Mouse (Mus musculus) urinary bladder, adult 18-20 months (tissue): Measurements from ENCODE around the gene Slc38a3.
A peak's percentile ranks its signal among the peaks of the same experiment; 100 is the strongest.

Experiments
- DNase-seq, 2 experiments: peaks; one replicate each; pipeline ENCODE4 v3.0.0; 2022; ENCODE audit warnings: low spot score in 2 of 2, mixed read lengths in 2 of 2

Gene Slc38a3

DNA sequence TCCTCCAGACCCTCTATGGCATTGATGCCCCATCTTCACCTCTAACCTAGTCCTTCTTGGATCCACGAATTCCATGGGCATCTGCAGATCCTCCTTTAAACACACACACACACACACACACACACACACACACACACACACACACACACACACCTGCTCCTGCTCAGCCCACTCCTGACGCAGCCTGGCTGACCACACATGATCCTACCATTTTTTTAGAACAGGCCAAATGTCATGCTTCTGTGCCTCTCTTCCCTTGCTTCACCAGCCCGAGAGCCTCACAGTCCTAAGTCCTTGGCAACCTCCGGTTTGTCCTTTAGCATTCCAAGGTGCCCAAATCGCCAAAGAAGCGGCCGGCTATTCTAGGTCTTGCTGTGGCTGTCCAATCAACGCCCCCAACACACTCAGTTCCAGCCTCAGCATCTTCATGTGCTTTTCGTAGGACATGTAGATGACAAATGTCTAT is at the start of gene Slc38a3:
Slc38a3 (minus strand) TSS at position 51 of the 466 bp plus-strand sequence.
- no peak for DNase-seq

DNA sequence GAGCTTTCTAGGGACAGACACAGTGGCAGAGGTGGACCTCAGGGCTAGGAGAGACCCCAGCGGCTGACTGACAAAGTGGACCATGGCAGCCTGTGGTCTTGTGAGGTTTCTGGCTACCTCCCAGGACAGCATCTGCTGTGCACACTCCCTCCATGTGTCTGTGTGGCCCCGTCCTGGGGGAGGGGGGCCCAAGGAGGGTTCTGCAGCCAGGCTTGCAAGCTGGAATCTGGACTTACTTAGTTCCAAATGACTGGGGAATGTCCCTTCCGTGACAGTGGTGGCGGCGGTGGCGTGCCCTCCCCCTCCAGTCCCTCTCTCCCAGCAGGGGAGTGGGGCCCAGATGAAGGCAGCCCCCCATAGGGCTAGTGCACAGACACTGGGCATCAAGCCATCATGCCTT is 47.6 kb upstream of the Slc38a3 start:
- DNase-seq, result no peak

DNA sequence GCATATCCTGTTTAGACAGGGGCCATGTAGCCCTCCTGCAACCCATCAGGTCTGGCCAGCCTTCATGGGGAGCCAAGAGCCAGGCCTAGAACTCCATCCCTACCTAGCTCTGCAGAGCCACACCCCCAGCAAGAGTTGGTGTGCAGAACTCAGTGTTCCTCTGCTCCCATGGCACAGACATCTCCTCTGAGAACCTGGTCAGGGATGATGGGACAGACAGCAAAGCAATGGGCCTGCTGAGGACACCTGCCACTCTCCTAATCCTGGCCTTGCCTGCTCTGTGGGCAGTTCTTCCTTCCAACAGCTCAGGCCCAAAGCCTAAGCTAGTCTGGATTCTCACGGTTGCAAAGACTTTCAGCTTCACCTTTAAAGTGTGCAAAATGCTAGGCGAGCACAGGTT is 46.3 kb upstream of the Slc38a3 start:
- DNase-seq, result no peak

DNA sequence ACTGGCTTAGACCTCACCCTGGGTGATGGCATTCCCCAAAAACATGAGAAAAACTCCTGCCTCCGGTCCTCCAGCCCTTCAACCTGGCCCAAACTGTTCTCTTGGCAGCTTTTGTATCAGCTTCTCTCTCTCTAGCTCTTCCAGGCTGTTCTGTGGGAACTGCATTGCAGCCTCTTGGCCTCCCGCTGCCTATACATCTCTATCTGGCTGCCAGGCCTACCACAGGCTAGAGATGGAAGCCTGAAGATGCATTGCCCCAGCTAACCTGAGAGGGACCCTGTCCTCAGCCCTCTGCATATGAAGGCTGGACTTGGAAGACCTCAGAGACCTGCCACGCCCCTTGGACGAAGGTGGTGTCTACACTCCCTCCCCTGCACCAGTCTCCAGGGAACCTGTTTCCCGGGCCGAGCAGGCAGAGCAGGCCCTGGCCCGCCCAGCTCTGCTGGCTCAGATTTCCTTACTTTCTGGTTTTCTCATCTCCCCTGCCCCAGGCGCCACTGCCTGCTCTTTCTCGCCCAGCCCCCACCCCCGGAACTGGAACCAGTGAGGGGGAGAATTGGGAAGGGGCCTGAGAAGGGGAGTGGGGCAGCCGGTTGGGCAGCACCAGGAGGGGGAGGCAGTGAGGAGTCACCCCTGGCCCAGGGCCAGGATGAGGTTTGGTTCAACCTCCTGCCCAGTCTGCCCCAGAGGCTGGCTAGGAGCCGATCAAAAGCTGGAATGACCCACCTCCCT is 45.1 kb upstream of the Slc38a3 start:
- peak; percentile 81 to 85 for DNase-seq

DNA sequence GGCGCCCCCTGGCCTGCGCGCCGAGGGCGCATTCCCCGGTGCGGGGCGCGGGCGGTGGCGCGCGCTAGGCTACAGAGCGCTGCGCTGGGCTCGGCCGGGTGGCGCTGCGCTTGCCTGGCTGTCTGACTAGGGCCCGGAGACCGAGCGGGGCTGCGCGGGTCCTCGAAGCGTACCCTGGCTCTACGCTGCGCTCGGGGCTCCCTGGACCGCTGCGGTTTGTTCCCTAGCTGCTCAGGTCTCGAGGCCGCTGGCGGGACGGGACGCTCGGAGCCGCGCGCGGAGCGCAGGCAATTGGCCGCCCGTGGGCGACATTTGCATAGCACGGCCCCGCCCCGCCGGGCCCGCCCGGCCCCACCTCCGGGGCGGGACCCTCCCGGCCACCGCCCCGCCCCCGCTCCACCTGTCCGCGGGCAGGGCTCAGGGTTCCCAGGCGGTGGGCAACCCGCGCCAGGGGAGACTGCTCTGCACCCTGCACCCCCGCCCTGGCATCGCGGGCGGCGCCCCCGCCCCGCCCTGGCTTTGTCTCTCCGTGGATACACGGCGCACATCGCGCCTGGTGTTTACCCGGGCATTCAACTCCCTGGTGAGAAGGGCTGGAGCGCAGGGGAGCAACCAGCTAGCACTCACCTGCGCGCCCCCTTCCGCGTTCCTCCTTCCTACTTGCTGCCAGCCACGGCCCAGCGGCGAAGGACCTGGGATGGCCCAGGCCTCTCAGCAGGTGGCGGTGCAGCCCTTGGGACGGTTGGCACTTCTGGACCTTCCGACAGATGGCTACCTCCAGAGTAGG is 40.6 kb upstream of the Slc38a3 start, which contains the start of gene Sema3f:
Sema3f (minus strand) TSS at position 779 of the 787 bp plus-strand sequence.
- DNase-seq, result peak; percentile 80 to 87

DNA sequence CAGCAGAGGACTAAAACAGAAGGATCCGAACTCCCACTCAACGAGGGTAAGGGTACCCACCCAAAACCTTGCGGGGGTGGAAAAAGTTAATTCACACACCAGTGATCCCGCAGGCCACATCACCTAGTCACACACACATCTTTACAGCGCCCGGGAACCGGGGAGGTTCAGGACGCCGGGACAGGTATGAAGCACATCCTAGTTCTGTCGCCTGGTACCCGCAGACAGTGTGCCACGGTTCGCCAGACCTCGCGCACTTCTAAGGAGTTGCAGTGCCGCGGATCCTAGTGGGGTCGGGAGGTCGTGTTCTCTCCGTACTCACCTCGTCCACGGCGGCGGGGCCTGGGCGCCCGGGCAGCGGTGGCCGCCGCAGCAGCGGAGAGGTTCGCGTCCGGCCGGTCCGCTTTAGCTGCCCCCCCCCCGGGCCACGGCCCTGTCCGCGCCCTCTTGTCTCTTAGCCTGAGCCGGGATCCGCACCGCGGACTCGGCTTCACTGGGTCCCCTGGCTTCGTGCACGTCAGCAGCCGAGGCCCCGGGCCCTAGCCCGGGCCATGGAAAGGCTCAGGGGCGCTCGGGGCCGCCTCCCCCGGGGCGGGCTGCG is 39.9 kb upstream of the Slc38a3 start:
- peak in 1 of 2 experiments; percentile 63 for DNase-seq

DNA sequence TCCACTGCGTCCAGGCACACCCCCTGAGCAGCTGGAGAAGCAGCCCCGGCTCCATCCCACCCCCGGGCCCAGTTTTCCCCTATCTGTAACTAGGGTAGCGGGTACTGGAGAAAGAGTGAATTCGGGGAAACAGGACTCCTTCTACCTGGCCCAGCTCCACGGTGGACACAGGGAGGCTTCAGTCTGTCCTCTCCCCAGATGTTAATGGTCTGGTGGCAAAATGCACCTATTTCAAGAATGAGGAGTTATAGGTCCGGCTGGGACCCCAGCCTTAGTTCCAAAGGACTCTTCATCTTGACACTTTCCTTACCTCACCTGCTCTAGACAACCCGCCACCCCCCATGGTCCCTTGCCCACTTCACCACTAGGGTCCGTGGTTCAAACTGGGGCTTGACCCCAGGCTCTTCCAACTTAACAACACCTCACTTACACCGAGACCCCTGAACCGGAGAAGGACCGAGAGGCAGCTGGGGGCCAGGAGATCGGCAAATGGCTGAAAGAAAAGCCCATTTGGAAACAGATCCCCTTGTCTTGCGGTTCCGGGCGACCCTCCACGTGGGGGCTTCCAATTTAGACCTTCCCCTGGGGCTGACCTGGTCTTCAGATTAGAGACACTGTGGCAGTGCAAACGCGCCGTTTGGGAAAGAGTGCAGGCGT is 39.2 kb upstream of the Slc38a3 start:
- DNase-seq, result no peak

DNA sequence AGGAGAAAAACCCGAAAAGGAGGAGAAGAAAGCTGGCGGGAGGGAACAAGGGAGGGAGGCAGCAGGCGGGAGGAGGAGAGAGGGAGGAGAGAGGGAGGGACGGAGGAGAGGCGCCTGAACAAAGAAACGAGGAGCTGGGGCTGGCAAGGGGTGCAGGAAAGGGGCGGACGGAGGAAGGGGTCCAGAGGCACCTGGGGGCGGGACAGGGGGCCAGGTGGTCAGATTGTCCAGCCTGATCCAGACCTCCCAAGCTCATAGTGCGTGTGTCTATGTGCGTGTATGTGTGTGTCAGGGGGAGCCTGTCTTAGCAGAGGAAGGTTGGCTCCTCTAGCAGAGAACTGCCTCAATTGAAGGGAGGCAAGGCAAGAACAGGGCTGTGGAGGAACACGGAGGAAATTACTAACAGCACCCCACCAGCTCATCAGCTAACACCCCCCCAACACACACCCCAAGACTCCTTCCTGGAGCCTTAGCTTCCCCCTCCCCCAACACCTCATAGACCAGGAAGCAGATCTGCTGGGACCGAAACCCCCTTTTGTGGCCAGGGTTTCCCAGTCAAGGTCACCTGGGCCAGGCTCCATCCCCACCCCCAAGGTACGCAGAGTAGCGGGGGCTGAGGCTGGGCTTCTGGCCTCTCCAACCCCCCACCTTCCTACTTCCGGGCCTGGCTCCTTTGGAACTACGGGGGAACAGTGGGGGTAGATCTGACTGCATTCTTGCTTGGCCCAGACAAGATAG is 38.5 kb upstream of the Slc38a3 start:
- peak; percentile 50 to 59 for DNase-seq

DNA sequence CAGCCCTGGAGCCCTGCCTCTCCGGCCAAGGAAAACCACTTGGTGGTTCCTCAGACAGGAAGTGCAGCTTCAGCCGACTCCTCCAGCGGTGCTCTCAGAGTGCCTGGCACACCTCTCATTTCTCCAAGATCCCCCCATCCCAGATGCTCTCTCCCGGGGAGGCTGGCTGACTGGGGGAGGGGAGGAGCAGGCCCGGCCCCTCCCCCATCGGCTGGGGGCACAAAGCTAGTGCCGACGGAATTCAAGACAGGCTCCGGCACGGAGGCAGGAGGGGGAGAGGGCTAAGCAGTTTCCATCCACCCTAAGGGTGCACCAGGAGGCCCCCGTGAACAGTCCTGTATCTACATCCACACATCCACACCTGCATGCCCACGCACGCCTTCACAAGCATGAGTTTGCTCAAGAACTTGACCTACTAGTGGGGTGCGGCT is 37.5 kb upstream of the Slc38a3 start:
- peak; percentile 80 for DNase-seq

DNA sequence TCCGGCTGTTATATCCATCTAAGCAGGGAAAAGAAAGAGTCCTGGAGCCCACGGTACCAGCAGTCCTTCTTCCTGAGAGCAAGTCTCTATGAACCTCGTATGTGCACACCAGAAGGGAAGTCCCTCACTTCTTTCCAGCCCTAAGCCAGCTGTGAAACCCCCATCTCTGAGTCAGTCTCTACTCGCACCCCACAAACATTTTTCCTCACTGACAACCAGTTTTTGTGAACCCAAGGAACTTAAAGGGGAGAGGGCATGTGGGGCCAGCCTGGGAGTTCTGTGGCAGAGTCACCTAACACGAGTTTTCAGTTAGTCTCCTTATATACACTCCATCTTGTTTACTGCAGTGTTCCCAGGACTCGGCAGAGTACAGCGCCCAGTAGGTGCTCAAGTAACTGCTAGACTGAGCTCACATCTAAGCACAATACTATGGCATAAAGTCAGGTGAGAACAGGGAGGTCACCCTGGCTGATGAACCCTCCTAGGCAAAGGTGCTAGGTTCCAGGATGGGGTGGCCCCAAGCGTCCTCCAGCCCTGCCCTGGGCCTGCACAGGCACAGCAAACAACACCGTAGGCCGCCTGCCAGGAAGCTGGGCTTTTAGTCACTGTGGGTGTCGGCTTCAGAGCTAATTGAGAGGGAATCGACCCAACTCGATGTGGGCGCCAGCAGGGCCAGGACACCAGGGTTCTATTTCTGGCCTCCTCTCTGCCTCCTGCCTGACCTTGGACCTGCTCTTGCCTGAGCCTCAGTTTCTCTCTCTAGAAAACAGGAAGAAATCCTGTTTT is 34.2 kb upstream of the Slc38a3 start:
- peak in 1 of 2 experiments; percentile 70 for DNase-seq

DNA sequence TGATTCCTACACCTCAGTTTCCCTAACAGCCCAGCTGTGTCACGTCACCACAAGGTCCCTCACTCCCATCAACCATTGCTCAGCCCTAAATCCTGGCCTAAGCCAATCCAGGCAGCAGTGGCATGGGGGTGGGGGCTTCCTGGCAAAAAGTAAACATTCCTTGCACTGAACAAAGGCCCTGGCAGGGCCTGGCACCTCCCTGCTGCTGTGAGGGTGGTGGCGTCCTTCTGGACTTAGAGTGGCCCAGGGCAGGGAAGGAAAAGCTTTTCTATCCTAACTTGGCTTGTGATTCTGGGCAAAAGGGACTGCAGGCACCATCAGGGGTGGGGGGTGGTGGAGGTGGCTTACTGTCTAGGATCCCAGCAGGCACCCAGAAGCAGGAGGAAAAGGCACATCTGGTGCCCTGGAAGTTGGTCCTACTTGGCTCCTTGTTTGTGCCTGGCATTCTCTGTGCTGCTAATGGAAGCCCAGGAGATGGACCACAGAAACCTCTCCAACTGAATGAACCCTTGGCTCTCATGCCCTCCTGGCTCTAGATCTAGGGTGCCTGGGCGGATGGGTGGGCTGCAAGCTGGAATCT is 33.4 kb upstream of the Slc38a3 start:
- DNase-seq, result no peak

DNA sequence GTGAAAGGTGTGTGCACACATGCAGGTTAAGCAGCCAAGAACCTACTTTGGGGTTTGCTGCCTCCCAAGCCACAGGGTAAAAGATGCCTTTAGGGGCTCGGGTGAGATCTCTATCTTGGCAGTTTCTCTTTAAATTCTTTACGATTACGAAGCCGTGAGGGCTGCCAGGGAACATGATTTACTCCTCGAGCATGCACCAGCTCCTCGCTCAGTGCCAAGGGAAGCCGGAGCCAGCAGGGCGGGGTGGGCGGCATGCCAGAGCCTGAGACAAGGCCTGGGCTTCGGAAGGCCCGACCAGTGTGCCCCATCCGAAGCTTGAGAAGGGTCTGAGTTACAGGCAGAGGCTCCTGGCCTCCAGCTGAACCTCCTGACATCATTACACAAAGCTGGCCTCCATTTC is 32.3 kb upstream of the Slc38a3 start:
- peak; percentile 83 for DNase-seq

DNA sequence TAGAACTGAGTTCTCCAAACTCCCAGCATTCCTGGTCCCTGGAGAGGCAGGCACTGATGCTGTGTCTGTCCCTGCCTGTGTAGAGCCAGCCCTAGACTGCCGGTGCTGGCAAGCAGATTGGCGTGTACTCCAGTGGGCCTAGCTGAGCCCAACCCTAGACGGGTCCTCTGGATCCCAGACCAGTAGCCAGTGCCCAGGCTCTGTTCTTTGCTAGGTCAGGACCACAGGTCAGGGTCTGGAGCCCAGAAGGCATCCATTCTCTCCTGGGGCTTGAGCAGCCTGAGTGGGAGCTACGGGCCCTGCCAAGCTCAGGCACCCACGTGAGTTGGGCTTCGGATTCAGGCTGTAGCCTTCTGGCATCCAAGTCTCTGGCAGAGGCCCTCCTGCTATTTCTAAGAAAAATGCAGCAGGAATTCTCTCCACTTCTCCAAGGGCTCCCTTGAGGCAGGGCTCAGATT is 30.8 kb upstream of the Slc38a3 start:
- no peak for DNase-seq

DNA sequence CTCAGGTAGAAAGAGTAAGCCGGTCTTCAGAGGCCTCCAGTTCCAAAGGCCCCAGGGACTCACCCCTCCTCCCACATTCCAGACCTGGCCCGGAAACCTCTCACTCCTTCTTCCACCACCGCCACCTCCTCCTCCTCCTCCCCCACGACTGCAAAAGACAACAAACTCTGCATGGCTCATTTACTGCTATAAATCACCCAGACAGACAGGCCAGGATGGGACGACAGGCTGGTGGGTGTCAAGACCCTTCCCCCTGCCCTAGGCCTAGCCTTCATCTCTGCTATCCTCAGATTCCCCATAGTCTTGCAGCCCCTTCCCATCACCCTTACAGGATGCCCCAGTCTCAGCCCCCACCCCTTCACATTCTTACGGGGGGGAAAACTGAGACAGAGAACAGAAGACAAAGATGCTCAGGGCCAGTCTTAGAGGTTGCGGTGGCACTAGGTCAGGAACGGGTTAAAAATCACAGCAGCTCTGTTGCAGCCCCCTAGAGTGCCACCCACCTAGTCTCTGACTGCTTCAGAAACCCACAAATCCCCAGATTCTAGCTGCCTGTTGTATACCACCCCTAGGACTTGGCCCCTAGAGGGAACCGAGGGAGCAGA is 30.1 kb upstream of the Slc38a3 start:
- no peak for DNase-seq

DNA sequence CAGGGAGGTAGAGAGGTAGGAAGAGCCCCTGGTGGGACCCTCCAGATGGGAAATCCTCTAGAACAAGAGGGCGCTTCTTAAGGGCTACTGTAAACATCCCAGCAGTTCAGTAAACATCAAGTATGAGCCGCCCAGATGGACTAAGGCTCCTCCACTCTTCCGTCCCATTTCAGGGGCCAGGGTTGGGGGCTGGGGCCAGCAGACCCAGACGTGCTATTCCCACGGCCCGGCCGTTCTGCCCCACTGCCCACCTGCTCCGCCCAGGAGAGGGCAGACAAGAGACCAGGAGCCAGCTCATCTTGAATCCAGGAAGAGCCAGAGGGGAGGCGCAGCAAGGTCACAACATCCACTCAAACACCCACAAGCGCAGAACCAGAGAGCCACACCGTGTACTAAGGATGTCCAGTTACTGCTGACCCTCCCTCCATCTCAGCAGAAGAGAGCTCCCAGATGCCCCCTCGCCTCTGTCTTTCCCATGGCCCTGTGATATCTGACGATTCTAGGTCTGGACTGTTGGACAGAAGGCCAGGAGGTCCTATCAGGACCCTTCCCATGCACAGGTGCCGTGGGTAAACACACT is 29.4 kb upstream of the Slc38a3 start:
- DNase-seq, result no peak

DNA sequence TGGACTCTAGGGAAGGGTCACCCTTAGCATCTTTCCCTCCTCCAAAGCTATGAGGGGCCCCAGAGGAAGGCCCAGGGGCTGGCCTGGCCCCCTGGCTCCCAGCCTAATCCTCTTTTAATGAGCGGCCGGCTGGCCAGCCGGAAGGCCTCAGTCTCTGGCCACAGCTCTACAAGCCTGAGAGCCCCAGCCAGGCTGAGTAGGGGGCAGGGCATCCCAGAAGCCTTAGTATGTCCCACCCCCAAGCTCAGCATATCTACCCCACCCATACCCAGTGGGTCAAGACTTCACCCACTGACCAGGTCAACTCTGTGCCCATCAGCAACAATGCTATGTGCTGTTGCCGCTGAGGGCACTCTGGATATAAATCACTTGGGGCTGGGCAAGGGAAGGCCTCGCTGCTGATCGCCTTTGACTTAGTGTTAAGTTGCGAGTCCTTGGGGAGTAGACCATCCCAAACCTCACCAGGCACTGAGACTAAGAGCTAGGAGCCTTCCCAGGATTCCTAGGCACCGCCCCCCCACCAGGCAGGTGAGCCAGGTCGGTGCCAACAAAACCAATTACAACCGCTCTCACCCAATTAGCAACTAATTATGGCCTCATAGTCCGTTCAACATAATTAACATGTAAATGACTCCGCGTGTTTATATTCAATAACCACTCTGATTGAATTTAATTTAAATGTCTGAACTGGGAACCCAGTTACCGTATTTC is 28.6 kb upstream of the Slc38a3 start:
- DNase-seq, result no peak

DNA sequence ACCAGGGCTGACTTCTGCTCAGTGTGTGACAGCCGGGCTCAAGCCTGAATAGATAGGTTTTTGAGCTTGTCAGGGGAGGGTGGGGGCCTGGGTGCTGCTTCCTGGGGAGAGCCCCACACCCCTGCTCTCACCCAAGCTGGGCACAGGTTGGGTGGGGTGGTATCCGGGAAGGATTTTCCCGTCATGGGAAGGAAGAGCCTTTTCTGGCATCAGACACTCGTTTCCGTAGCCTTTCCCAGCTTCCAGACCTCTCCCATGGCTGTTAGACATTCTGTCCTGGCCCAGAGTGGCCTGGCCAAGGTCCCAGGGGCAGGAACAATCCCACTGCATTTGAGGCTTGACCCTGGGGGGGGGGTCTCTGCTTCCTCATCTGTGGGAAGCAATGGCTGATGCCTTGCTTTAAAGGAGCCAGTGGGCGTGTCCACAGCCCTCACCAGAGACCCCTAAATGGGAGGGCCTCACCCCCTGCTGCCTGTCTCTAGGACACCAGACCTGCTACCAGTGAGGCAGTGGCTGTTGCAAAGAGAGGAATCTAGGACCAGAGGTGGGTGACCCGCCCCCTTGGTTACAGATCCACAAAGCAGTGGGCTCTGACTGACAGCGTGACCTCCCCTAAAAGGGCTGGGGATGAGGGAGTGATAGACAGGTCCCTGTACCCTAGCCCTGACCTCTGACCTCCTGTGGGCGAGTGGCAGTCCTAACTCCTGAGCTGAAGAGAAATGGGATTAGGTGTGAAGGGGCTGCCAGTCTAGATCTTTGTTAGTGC is 27.7 kb upstream of the Slc38a3 start:
- DNase-seq, result no peak

DNA sequence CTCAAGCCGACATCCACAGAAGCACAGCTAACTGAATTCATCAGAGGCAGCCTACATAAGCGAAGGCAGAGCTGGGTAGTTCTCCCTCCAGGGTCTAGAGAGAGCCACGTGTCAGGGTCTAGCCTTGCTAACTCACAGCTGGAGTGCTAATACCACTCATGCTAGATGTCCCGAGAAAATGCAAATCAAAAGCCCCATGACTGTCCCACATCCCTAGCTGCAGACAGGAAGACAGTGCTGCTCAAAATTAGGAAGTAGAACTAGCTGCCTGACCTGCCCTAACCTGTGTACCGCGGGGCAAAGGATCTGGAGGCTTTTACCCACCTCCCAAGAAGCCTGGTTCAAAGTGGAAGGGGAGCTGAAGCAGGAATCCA is 26.8 kb upstream of the Slc38a3 start:
- DNase-seq, result no peak
